Mouse (Mus musculus): ENCODE data around the gene Zfp62.
"Not testable (repeated sequence)": the region's sequence is repeated elsewhere in the genome, so short reads cannot be mapped to it uniquely, and the experiment has no call there.

GRCm38 (mm10) chr11:49194771-49195170, 8.3 kb upstream of the Zfp62 start:
- TF ChIP-seq CTCF, EP300 (IDR thresholded peaks at IDR 0.05; ENCODE audit: low read depth): not testable (repeated sequence)
